Mouse (Mus musculus): ENCODE data around the gene Rnf216.

- no peak for TF ChIP-seq POLR2A (IDR thresholded peaks at IDR 0.05; ENCODE audit: low read depth, low read length)
- no peak for TF ChIP-seq CTCF (IDR thresholded peaks at IDR 0.05; ENCODE audit: borderline replicate concordance, insufficient read depth, low read length)
These were observed 63.0 kb downstream of the Rnf216 start for GRCm38 (mm10) chr5:143049746-143050145.
